Mouse (Mus musculus) small intestine, adult 2 months (tissue): ENCODE data around the gene Pde6h. TPM values are rescaled to one million over a fixed set of nuclear protein-coding genes. Genes with fewer than 3 reads are reported as not detected.
A peak's percentile ranks its signal among the peaks of the same experiment; 100 is the strongest.

ENCODE experiments used
- H3K27ac ChIP-seq: fragments of 200-500 bp; 2 replicates; pipeline ENCODE4 v1.5.1; 2012; ENCODE audit warnings: low read depth, low read length, control low read depth, inconsistent platforms; ENCODE audit not compliant: insufficient read depth
- H3K27me3 ChIP-seq: fragments of 200-500 bp; 2 replicates; pipeline ENCODE4 v1.6.1; 2012; ENCODE audit warnings: mild to moderate bottlenecking, moderate library complexity, low read length, inconsistent platforms; ENCODE audit not compliant: control insufficient read depth, insufficient read depth
- H3K36me3 ChIP-seq: fragments of 200-500 bp; 2 replicates; pipeline ENCODE4 v1.6.1; 2012; ENCODE audit warnings: mild to moderate bottlenecking, low read length, control low read depth, inconsistent platforms; ENCODE audit not compliant: control insufficient read depth, insufficient read depth
- H3K4me1 ChIP-seq: fragments of 200-500 bp; 2 replicates; pipeline ENCODE4 v1.6.1; 2012; ENCODE audit warnings: low read length, inconsistent platforms, mixed read lengths; ENCODE audit not compliant: control insufficient read depth, insufficient read depth, insufficient read length
- H3K4me3 ChIP-seq: fragments of 200-500 bp; 2 replicates; pipeline ENCODE4 v1.5.1; 2012; ENCODE audit warnings: low read depth, mild to moderate bottlenecking, control low read depth, inconsistent platforms, low read length, moderate library complexity
- CTCF ChIP-seq: fragments of 200-500 bp; IDR thresholded peaks from 2 replicates; pipeline ENCODE4 v1.5.1; 2012; ENCODE audit warnings: low read depth, mild to moderate bottlenecking, control low read depth, inconsistent platforms, low read length, moderate library complexity, mixed read lengths; ENCODE audit not compliant: insufficient replicate concordance, insufficient read length; ENCODE audit errors: extremely low read depth
- POLR2A ChIP-seq: fragments of 200-500 bp; IDR thresholded peaks from 2 replicates; pipeline ENCODE4 v1.6.1; 2012; ENCODE audit warnings: low read depth, mild to moderate bottlenecking, control low read depth, inconsistent platforms, low read length, moderate library complexity
- WGBS: fragments of 180-500 bp; shearing (Covaris S2); methylation state at CpG from one replicate; pipeline ENCODE4 v1.1.7; 2018; 5-methylcytosine and 5-hydroxymethylcytosine counted together
- polyA plus RNA-seq: library from polyadenylated mRNA; depleted of rRNA; stranded (reverse); fragments of >200 nt; gene quantifications from 2 replicates; pipeline ENCODE4 v1.2.3, GENCODE M21; 2012

The Pde6h gene
- polyA plus RNA-seq, 1 experiment = not detected

- Histone ChIP-seq H3K4me1 (peaks cover 8% of the 10 kb centered on the region), H3K27ac (no peak overlapping the region), H3K36me3 (no peaks in the 10 kb centered on the region), H3K4me3 (no peak overlapping the region), H3K27me3 (no peaks in the 10 kb centered on the region)
- no peak for TF ChIP-seq CTCF
- TF ChIP-seq POLR2A = no peak
- WGBS = 50% methylated on average over 9 of the region's 9 CpGs
These were observed 13.3 kb upstream of the Pde6h start for GRCm38 (mm10) chr6:136910247-136910890.

- peaks cover 3% of the 10 kb centered on the region; the same call in 1 of the 2 replicates for H3K4me1 ChIP-seq
- H3K36me3 ChIP-seq = no peaks in the 10 kb centered on the region
- no peak overlapping the region for H3K27ac ChIP-seq
- no peak for TF ChIP-seq POLR2A
- no peak for TF ChIP-seq CTCF
- H3K27me3 ChIP-seq = no peaks in the 10 kb centered on the region
- 50% methylated on average over 1 of the region's 2 CpGs for WGBS
- no peak overlapping the region for H3K4me3 ChIP-seq
These were observed 10.8 kb upstream of the Pde6h start for GRCm38 (mm10) chr6:136912751-136913265.

GRCm38 (mm10) chr6:136913384-136914126 is 10.1 kb upstream of the Pde6h start:
- peak overlapping the region; percentile 3; the same call in 1 of the 2 replicates for H3K27ac ChIP-seq
- H3K36me3 ChIP-seq = no peaks in the 10 kb centered on the region
- WGBS = 14% methylated on average over 18 of the region's 18 CpGs
- peaks cover 3% of the 10 kb centered on the region; the same call in 1 of the 2 replicates for H3K4me1 ChIP-seq
- no peaks in the 10 kb centered on the region for H3K27me3 ChIP-seq
- H3K4me3 ChIP-seq = peak overlapping the region; percentile 48
- TF ChIP-seq CTCF (no peak), POLR2A (no peak)

GRCm38 (mm10) chr6:136914234-136914633 is 9.4 kb upstream of the Pde6h start:
- TF ChIP-seq CTCF = no peak
- TF ChIP-seq POLR2A = no peak
- no peak overlapping the region for H3K27ac ChIP-seq
- no peak overlapping the region for H3K4me3 ChIP-seq
- WGBS = 45% methylated on average over 6 of the region's 6 CpGs
- no peaks in the 10 kb centered on the region for H3K36me3 ChIP-seq
- H3K27me3 ChIP-seq = no peaks in the 10 kb centered on the region
- peaks cover 3% of the 10 kb centered on the region; the same call in 1 of the 2 replicates for H3K4me1 ChIP-seq

GRCm38 (mm10) chr6:136915721-136916395 is 7.8 kb upstream of the Pde6h start:
- 82% methylated on average over 8 of the region's 8 CpGs for WGBS
- Histone ChIP-seq H3K27ac (no peak overlapping the region), H3K4me3 (no peak overlapping the region), H3K4me1 (peaks cover 3% of the 10 kb centered on the region; the same call in 1 of the 2 replicates), H3K36me3 (no peaks in the 10 kb centered on the region), H3K27me3 (no peaks in the 10 kb centered on the region)
- TF ChIP-seq CTCF (no peak), POLR2A (no peak)

GRCm38 (mm10) chr6:136917885-136918284 is 5.7 kb upstream of the Pde6h start:
- Histone ChIP-seq H3K4me3 (no peak overlapping the region), H3K36me3 (no peaks in the 10 kb centered on the region), H3K27ac (no peak overlapping the region), H3K4me1 (peaks cover 3% of the 10 kb centered on the region; the same call in 1 of the 2 replicates), H3K27me3 (no peaks in the 10 kb centered on the region)
- WGBS = 48% methylated on average over 2 of the region's 2 CpGs
- no peak for TF ChIP-seq CTCF
